Mouse (Mus musculus) liver, postnatal 0 days (tissue): ENCODE measurements around the gene Eif3c.

Source experiments
- CTCF ChIP-seq: sonication (generic); IDR thresholded peaks from 2 replicates; pipeline ENCODE4 v1.5.1; 2016; ENCODE audit warnings: antibody characterized with exemption, low read depth
- EP300 ChIP-seq: IDR thresholded peaks from 2 replicates; pipeline ENCODE4 v1.6.1; 2016; ENCODE audit warnings: antibody characterized with exemption, low read depth, mild to moderate bottlenecking

GRCm38 (mm10) chr7:126523316-126523715, 42.9 kb downstream of the Eif3c start:
- TF ChIP-seq EP300, result no peak
- no peak for TF ChIP-seq CTCF
